Comparison of ENCODE assay signal across 11 mouse cellular contexts in the genomic region with DNA sequence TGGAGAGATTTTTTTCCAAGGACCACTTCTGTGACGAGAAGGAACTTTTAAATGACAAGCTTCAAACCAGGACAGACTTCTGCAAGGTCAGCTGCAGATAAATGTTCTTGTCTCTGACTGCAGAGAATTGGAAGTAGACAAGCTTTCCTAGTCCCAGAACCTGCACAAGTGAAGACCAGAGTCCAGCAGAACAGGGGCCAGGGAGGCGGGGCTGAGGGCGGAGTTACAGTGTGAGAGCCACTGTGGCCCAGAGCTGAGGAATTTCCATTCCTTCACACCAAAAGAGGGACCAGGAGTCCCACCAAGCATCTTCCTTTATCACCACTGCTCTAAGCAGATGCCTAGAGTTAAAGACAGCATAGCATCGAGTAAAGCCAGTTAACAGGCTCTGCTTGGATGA.
A peak's percentile ranks its signal among the peaks of the same experiment; 100 is the strongest.
DNase-seq lines count a peak whose midpoint lies in the region; ATAC-seq lines count a peak whose summit lies in the region.
"Had no signal": no experiment of that assay in that cellular context is flagged by ENCODE, and none has a peak within 500 bp of the region (broad histone marks: within the 10 kb centered on the region; RNA-seq: fewer than 3 reads in every experiment).

No protein-coding gene starts in this region.

- H3K27ac ChIP-seq in neural tube, embryonic 14.5 days (ENCODE audit: low read depth, low read length) = no peak overlapping the region
- H3K27ac ChIP-seq: limb, embryonic 12.5 days; midbrain, embryonic 12.5 days had no signal

- H3K27me3 ChIP-seq in neural tube, embryonic 14.5 days (ENCODE audit: control insufficient read depth, insufficient read depth, low read length) = no peaks in the 10 kb centered on the region
- H3K27me3 ChIP-seq: limb, embryonic 12.5 days; midbrain, embryonic 12.5 days had no signal

- peak; percentile 32 for DNase-seq in cerebellum, adult 9-10 months
- no peak for DNase-seq in neural tube, embryonic 10.5 days (ENCODE audit: extremely low spot score, low spot score)
- DNase-seq in kidney, adult 8-10 months = peak; percentile 60 to 81
- peak; percentile 49 for DNase-seq in yolk sac, embryonic 10.5 days (ENCODE audit: low spot score)
- no peak for DNase-seq in embryo, embryonic 9.5 days (ENCODE audit: extremely low spot score)
- DNase-seq in left cerebral cortex, postnatal 36 days (ENCODE audit: low spot score in 2 of 2) = no peak

- no peaks in the 10 kb centered on the region for H3K9me3 ChIP-seq in neural tube, embryonic 14.5 days (ENCODE audit: control insufficient read depth, low read length)
- H3K9me3 ChIP-seq: limb, embryonic 12.5 days; midbrain, embryonic 12.5 days had no signal

- intact Hi-C loops in left cerebral cortex, postnatal 36 days (cut with DNase I) = no loop called here

- 68% methylated on average over 4 of the region's 4 CpGs for WGBS in neural tube, embryonic 14.5 days

- H3K4me2 ChIP-seq in neural tube, embryonic 14.5 days (ENCODE audit: low read depth, low read length) = no peak overlapping the region
- H3K4me2 ChIP-seq: limb, embryonic 12.5 days; midbrain, embryonic 12.5 days had no signal

- H3K36me3 ChIP-seq in neural tube, embryonic 14.5 days (ENCODE audit: control insufficient read depth, insufficient read depth, low read length) = no peaks in the 10 kb centered on the region

- no peak overlapping the region for H3K9ac ChIP-seq in neural tube, embryonic 14.5 days (replicated peaks; ENCODE audit: low read depth, low read length)
- H3K9ac ChIP-seq: limb, embryonic 12.5 days; midbrain, embryonic 12.5 days had no signal

- no peak overlapping the region for H3K4me3 ChIP-seq in neural tube, embryonic 14.5 days (ENCODE audit: low read depth, low read length)
- H3K4me3 ChIP-seq: limb, embryonic 12.5 days; midbrain, embryonic 12.5 days had no signal

- no peaks in the 10 kb centered on the region for H3K4me1 ChIP-seq in neural tube, embryonic 14.5 days (ENCODE audit: control insufficient read depth, insufficient read depth, low read length)
- H3K4me1 ChIP-seq: limb, embryonic 12.5 days had no signal

- no peak; the same call in 1 of the 2 replicates for ATAC-seq in cerebellum, adult (ENCODE audit: insufficient number of reproducible peaks, low FRiP score, low TSS enrichment)
- 0 out of 2 replicates have a peak, but pooled peaks have one; percentile 18 for ATAC-seq in neural tube, embryonic 14.5 days (ENCODE audit: low read depth)
- ATAC-seq: hindbrain, embryonic 16.5 days had no signal

Comparison
In these comparisons a context has a peak if more than half of its experiments do, and no peak if none do; other contexts are left out.
1. DNase-seq: peak in cerebellum, adult 9-10 months (single experiment), kidney, adult 8-10 months (2 of 2) and yolk sac, embryonic 10.5 days (single experiment); none in neural tube, embryonic 10.5 days (single experiment), embryo, embryonic 9.5 days (single experiment) and left cerebral cortex, postnatal 36 days (0 of 2).